Mouse (Mus musculus) B cell, adult 67 days (primary cell): ENCODE data around the gene Csdc2. TPM values are rescaled to one million over a fixed set of nuclear protein-coding genes. Genes with fewer than 3 reads are reported as not detected.

ENCODE experiments used
- total RNA-seq, 2 experiments: library from RNA; stranded (reverse); gene quantifications; 4 replicates each; pipeline ENCODE4 v1.2.4; 2023

Gene Csdc2
- total RNA-seq, result under 1 TPM; 0.15 TPM

DNA sequence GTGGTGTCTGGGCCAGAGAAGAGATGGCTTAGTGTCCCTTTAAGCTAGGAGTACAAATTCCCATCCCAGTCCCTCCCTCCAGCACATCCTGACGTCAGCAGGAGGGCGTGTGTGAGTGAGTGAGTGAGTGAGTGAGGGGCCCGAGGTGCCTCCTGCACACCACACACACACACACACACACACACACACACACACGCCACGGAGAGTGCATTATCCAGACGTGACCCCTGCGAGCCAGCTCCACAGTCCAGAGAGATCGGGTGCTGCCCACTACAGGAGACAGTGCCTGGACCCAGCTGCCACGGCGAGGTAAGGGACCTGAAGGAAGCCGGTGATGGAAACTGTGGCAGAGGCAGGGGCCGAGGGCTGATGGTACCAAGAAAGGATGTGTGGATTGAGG, at the start of gene Csdc2:
Gene Csdc2 (plus strand): TSS at position 81 of the 400 bp plus-strand sequence.

DNA sequence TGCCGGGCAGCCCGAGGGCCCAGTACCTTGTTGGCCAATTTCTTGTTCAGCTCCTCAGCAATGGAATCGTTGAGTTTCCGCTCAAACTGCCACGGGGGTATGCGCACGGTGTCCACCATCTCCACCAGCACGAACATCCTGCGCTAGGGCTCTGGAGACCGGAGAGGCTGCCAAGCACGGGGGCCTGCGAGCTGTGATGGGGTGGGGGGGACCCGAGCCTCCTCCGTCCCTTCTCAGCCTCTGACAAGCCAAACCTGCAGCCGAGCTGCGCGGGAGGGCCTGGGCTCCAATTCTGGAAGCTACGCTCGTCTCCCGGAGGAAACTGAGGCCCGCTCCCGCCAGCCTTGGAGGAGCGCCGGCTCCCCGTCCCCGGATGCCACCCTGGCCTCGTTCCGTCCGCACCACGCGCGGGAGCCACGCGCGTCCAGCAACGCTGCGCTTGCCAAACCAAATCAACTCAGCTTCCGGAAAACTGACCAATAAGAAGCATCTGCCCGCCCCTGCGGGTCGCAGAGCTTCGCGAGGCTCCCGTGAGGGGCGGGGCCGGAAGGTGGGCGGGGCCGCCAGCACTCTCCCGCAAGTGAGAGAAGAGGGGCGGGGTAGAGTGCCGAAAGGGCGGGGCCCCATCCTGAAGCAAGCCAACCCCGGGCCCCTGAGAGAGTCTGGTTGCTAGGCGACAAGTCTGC, 10.7 kb upstream of the Csdc2 start, which contains the start of gene Polr3h:
Gene Polr3h (minus strand): TSS at position 481 of the 686 bp plus-strand sequence.

DNA sequence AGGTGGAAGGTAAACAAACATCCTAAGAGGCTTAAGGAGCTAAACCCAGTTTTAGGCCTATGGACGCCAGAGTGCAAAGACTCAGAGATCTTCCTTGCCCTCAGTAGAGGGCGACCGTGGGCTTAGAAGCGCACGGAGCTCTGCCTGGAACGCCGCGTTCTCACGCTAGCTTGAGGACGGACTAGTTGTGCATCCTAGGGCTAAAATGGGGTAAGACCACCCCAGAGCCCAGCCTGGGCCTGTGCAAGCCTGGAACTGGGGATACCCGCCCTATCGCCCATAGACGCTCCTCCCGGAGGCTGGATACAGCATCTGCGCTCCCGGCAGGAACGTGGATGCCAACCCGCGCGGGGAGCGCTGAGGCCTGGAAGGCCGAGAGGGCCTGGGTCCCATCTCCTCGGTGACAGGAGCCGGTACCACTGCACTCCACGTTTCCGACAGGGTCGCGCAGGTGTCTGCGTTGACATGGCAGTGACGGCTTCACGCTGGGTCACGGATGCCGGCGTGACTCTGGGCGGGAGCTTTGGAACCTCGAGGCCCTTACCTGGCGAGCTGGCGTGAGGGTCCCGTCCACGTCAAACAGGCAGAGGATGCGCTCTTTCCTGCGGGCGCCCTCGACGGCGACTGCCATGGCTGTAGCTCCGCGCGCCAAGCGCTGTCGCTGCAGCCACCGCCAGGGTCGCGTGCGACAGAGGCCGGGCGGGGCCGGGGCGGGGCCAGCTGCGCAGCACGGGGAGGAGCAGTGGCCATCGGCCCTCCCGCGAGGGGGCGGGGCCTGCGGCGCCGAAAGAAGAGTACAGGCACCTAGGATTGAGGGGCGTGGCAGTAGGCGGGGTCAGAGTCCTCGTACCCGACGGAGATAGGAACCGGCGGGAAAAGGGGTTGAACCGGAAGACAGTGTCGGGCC, 23.9 kb downstream of the Csdc2 start, which contains the start of gene Pmm1:
Gene Pmm1 (minus strand): TSS at position 760 of the 907 bp plus-strand sequence.

DNA sequence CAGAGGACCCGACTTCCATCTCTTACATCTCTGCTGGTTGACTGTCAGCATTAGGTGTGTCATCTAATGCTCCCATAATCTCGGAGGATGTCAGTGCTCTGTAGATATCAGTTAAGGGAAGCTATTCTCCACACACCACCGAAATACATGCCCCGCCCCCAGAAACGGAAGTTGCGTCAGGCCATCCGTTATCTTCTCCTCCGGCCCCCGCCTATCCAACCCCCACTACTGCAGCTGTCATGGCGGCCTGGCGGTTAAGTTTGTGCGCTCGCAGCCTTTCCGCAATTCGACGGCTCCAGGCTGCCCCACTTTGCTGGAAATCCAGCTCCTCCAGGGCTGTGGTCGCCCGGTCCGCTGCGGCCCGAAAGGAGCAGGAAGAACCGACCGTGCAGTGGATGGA, 43.8 kb downstream of the Csdc2 start, which contains the start of gene 1700029P11Rik:
Gene 1700029P11Rik (plus strand): TSS at position 220 of the 400 bp plus-strand sequence.

DNA sequence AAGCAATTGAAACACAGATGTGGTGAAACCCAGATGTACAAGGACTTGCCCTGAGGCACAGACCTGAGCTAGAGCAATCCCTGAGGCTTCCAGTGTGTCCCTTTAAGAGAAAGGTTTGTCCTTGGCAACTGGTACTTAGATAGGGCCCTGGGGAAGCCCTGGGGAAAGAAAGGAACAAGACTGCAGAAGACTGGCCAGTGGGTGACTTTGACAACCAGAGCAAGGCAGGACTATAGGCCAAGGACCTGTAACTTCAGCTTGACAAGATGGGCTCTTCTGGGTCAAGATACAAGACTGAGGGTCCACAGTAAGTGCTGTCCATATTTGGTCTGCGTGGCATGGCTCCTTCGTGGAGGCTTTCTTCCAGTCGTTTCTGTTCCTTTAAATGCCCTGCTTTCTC, 51.1 kb downstream of the Csdc2 start, which contains the start of gene Xrcc6:
Gene Xrcc6 (plus strand): TSS at position 190 of the 400 bp plus-strand sequence.

Other genes starting within 250 kb of the Csdc2 start
- not detected for gene Chadl, start 239.5 kb upstream of the Csdc2 start, total RNA-seq
- gene Zc3h7b, start 191.7 kb upstream of the Csdc2 start, total RNA-seq, result 10 to 100 TPM; 40.0 to 42.6 TPM
- gene Rangap1, start 191.2 kb upstream of the Csdc2 start, total RNA-seq, result 10 to 100 TPM; 67.0 to 80.9 TPM
- 10 to 100 TPM; 38.6 to 45.3 TPM for gene Tef, start 134.3 kb upstream of the Csdc2 start, total RNA-seq
- 100 to 1,000 TPM; 114 to 123 TPM for gene Tob2, start 78.0 kb upstream of the Csdc2 start, total RNA-seq
- gene Phf5a, start 64.8 kb upstream of the Csdc2 start, total RNA-seq, result 10 to 100 TPM; 62.7 to 66.9 TPM
- gene Aco2, start 64.5 kb upstream of the Csdc2 start, total RNA-seq, result 100 to 1,000 TPM; 144 to 153 TPM
- gene Polr3h, start 10.5 kb upstream of the Csdc2 start, total RNA-seq, result 10 to 100 TPM; 22.9 to 23.7 TPM
- gene Pmm1, start 24.2 kb downstream of the Csdc2 start, total RNA-seq, result 10 to 100 TPM; 20.5 to 22.3 TPM
- gene 1700029P11Rik, start 43.8 kb downstream of the Csdc2 start, total RNA-seq, result not detected
- 10 to 100 TPM; 36.6 to 36.9 TPM for gene Xrcc6, start 51.1 kb downstream of the Csdc2 start, total RNA-seq
- 10 to 100 TPM; 26.1 to 31.1 TPM for gene Desi1, start 97.1 kb downstream of the Csdc2 start, total RNA-seq
- gene Snu13, start 110.8 kb downstream of the Csdc2 start, total RNA-seq, result 100 to 1,000 TPM; 102 to 122 TPM
- gene 4930407I10Rik, start 122.4 kb downstream of the Csdc2 start, total RNA-seq, result not detected
- not detected for gene Mei1, start 133.2 kb downstream of the Csdc2 start, total RNA-seq
- gene Ccdc134, start 191.2 kb downstream of the Csdc2 start, total RNA-seq, result 10 to 100 TPM; 57.8 to 66.3 TPM
- gene Srebf2, start 210.4 kb downstream of the Csdc2 start, total RNA-seq, result 100 to 1,000 TPM; 225 to 242 TPM